Mouse (Mus musculus): ENCODE data around the gene 4930519P11Rik. TPM values are rescaled to one million over a fixed set of nuclear protein-coding genes. Genes with fewer than 3 reads are reported as not detected.

Gene 4930519P11Rik
- polyA plus RNA-seq, 1 experiment from 2014 or later: not detected

DNA sequence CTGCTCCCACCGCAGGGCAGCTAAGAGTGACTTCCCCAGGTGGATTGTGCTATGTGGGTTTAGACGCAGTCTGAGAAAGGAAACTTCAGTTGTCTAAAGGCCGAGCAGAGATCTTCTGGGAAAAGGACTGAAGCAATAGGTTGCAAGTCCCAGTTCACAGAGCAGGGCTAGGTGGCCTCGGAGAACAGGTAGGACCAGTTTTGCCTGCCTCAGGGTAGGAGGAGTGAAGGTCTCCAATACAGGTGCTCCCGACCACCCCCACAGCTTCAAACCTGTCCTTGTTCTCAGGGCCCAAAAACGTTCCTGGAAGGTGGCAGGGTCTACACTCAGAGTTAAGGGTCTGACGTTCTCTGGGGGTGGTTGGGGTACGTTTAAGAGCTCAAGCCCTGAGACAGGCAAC is 38.1 kb upstream of the 4930519P11Rik start, which contains the start of gene Chmp4b:
TSS of gene Chmp4b (plus strand) at position 343 of the 400 bp plus-strand sequence.
- no peak; the same call in 1 of the 2 replicates for ATAC-seq (replicated peaks; ENCODE audit: insufficient number of reproducible peaks, low FRiP score, low TSS enrichment, low read depth)

GRCm38 (mm10) chr2:154650404-154650803 is 37.2 kb upstream of the 4930519P11Rik start:
- H3K4me2 ChIP-seq (ENCODE audit: low read depth, low read length): no peak overlapping the region
- H3K36me3 ChIP-seq (replicated peaks; ENCODE audit: control insufficient read depth, insufficient read depth, low read depth, low read length): no peaks in the 10 kb centered on the region
- 88% methylated on average over 3 of the region's 3 CpGs for whole genome bisulfite sequencing
- no peak for DNase-seq (ENCODE audit: low spot score)
- no peaks in the 10 kb centered on the region for H3K4me1 ChIP-seq (ENCODE audit: control insufficient read depth, insufficient read depth, low read length)
- H3K9me3 ChIP-seq (replicated peaks; ENCODE audit: control insufficient read depth, low read length): no peaks in the 10 kb centered on the region
- no peak overlapping the region for H3K27ac ChIP-seq (replicated peaks; ENCODE audit: low read depth, low read length)
- no peak overlapping the region for H3K4me3 ChIP-seq (ENCODE audit: low read depth, low read length)
- ATAC-seq (replicated peaks; ENCODE audit: insufficient number of reproducible peaks, low FRiP score, low TSS enrichment, low read depth): no peak
- no peaks in the 10 kb centered on the region for H3K27me3 ChIP-seq (ENCODE audit: control insufficient read depth, insufficient read depth, low read length)
- H3K9ac ChIP-seq (replicated peaks; ENCODE audit: low read length): no peak overlapping the region

More for the DNA sequence above, 38.1 kb upstream of the 4930519P11Rik start, which contains the start of gene Chmp4b:
- 44% methylated on average over 8 of the region's 8 CpGs for WGBS
- DNase-seq (ENCODE audit: low spot score): peak; percentile 60
- Histone ChIP-seq H3K4me2 (ENCODE audit: low read depth, low read length) (no peak within 1 kb of the TSS), H3K4me3 (ENCODE audit: low read depth, low read length) (no peak within 1 kb of the TSS), H3K36me3 (replicated peaks; ENCODE audit: control insufficient read depth, insufficient read depth, low read depth, low read length) (no peaks in the 10 kb centered on the region), H3K9me3 (replicated peaks; ENCODE audit: control insufficient read depth, low read length) (no peaks in the 10 kb centered on the region), H3K4me1 (ENCODE audit: control insufficient read depth, insufficient read depth, low read length) (no peaks in the 10 kb centered on the region), H3K9ac (replicated peaks; ENCODE audit: low read length) (no peak within 1 kb of the TSS), H3K27me3 (ENCODE audit: control insufficient read depth, insufficient read depth, low read length) (no peaks in the 10 kb centered on the region), H3K27ac (replicated peaks; ENCODE audit: low read depth, low read length) (no peak within 1 kb of the TSS)

DNA sequence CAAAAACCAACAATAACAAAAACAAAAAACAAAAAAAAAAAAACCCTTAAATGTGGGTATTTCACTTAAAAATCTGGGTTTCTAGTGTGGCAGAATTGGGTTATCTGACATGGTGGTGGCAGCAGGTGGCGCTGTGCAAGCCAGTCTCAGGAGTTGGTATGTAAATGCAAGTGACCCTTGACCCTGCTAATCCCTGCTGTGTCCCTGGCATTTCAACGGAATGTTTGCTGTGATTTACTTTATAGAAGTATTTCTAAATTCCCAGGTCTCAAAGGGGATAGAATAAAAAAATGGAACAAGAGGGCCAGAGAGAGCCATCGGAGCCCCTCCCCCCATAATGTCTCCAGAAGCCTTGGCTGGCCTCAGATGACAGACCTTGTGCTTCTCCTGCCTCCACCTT is 34.8 kb upstream of the 4930519P11Rik start:
- DNase-seq (ENCODE audit: low spot score) (peak; percentile 61), ATAC-seq (replicated peaks; ENCODE audit: insufficient number of reproducible peaks, low FRiP score, low TSS enrichment, low read depth) (no peak)
- H3K9me3 ChIP-seq (replicated peaks; ENCODE audit: control insufficient read depth, low read length): no peaks in the 10 kb centered on the region
- no peaks in the 10 kb centered on the region for H3K36me3 ChIP-seq (replicated peaks; ENCODE audit: control insufficient read depth, insufficient read depth, low read depth, low read length)
- 18% methylated on average over 3 of the region's 3 CpGs for WGBS
- H3K4me1 ChIP-seq (ENCODE audit: control insufficient read depth, insufficient read depth, low read length): no peaks in the 10 kb centered on the region
- no peak overlapping the region for H3K4me2 ChIP-seq (ENCODE audit: low read depth, low read length)
- H3K27me3 ChIP-seq (ENCODE audit: control insufficient read depth, insufficient read depth, low read length): no peaks in the 10 kb centered on the region
- no peak overlapping the region for H3K9ac ChIP-seq (replicated peaks; ENCODE audit: low read length)
- H3K4me3 ChIP-seq (ENCODE audit: low read depth, low read length): no peak overlapping the region
- no peak overlapping the region for H3K27ac ChIP-seq (replicated peaks; ENCODE audit: low read depth, low read length)

DNA sequence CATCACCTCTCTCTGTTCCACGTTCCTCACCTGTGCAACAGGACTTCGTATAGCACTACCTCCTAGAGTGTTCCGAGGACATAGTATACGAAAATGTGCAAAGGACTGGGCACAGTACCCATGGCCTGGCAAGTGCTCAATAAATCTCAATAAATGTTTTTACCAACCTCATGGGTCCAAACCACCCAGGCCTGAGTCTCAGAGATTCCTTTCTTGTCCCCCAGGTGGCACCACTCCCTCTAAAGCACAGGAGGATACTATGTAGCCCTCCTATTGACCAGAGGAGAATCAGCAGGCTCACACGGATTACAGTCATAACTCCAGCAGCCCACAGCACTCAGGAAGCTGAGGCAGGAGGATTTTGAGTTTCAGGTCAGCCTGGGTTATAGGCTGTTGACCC is 33.4 kb upstream of the 4930519P11Rik start:
- H3K27me3 ChIP-seq (ENCODE audit: control insufficient read depth, insufficient read depth, low read length): no peaks in the 10 kb centered on the region
- no peak overlapping the region for H3K4me3 ChIP-seq (ENCODE audit: low read depth, low read length)
- H3K4me2 ChIP-seq (ENCODE audit: low read depth, low read length): no peak overlapping the region
- H3K9ac ChIP-seq (replicated peaks; ENCODE audit: low read length): no peak overlapping the region
- H3K9me3 ChIP-seq (replicated peaks; ENCODE audit: control insufficient read depth, low read length): no peaks in the 10 kb centered on the region
- no peaks in the 10 kb centered on the region for H3K36me3 ChIP-seq (replicated peaks; ENCODE audit: control insufficient read depth, insufficient read depth, low read depth, low read length)
- no peak overlapping the region for H3K27ac ChIP-seq (replicated peaks; ENCODE audit: low read depth, low read length)
- 78% methylated on average over 5 of the region's 5 CpGs for WGBS
- no peaks in the 10 kb centered on the region for H3K4me1 ChIP-seq (ENCODE audit: control insufficient read depth, insufficient read depth, low read length)
- no peak for DNase-seq (ENCODE audit: low spot score)
- ATAC-seq (replicated peaks; ENCODE audit: insufficient number of reproducible peaks, low FRiP score, low TSS enrichment, low read depth): no peak

DNA sequence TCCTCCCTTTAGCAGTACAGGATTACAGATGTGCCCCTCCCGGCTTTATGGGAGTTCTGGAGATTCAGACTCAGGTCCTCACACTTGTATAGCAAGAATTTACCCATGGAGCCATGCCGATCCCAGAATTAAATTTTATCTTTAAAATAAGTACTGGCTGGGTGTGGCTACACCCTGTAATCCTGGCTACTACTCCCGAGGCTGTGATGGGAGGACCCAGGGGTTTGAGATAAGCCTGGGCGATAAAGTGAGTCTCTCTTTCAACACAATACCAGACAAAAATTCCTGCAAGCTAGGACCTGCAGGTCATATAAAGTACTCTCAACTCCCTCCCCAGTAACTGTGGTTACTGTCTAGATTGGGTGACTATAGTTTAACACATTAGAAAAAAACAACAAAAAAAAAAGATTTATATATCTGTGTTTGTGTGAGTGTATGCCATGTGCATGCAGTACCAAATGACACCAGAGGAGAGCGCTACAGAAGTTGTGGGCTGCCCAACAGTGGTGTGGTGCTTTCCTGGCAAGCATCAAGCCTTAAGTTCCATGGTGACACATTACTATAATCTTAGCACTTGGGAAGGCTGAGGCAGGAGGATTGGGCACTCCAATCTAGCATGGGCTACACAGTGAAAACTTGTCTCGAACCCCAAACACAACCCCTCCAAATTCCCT is 29.6 kb upstream of the 4930519P11Rik start:
- Histone ChIP-seq H3K4me3 (ENCODE audit: low read depth, low read length) (no peak overlapping the region), H3K27me3 (ENCODE audit: control insufficient read depth, insufficient read depth, low read length) (no peaks in the 10 kb centered on the region), H3K27ac (replicated peaks; ENCODE audit: low read depth, low read length) (no peak overlapping the region), H3K9ac (replicated peaks; ENCODE audit: low read length) (no peak overlapping the region), H3K9me3 (replicated peaks; ENCODE audit: control insufficient read depth, low read length) (no peaks in the 10 kb centered on the region), H3K4me2 (ENCODE audit: low read depth, low read length) (no peak overlapping the region), H3K4me1 (ENCODE audit: control insufficient read depth, insufficient read depth, low read length) (no peaks in the 10 kb centered on the region), H3K36me3 (replicated peaks; ENCODE audit: control insufficient read depth, insufficient read depth, low read depth, low read length) (peaks cover 5% of the 10 kb centered on the region)
- DNase-seq (ENCODE audit: low spot score): no peak
- 86% methylated on average over 6 of the region's 6 CpGs for WGBS
- ATAC-seq (replicated peaks; ENCODE audit: insufficient number of reproducible peaks, low FRiP score, low TSS enrichment, low read depth): no peak

DNA sequence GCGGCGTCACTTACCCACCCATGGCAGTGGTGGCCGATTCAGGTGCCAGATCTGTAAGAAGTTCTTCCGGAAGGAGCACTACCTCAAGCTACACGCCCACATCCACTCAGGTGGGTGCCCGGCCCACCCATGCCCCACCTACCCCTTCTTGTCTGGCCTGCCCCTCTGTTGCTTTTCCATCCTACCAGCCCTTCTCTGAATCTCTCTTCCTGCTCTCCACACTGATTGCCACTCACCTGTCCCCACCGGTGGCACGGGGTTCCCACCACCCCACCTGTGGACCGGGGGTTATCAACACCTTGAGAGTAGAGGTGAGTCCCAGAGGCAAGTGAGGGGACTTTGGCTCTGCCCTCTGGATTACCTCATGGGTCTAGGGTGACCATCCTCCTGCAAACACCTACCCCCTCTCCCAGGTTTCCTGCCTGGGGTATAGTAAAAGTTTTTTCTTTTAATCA is 28.8 kb upstream of the 4930519P11Rik start:
- ATAC-seq (replicated peaks; ENCODE audit: insufficient number of reproducible peaks, low FRiP score, low TSS enrichment, low read depth): no peak
- Histone ChIP-seq H3K4me3 (ENCODE audit: low read depth, low read length) (no peak overlapping the region), H3K4me1 (ENCODE audit: control insufficient read depth, insufficient read depth, low read length) (no peaks in the 10 kb centered on the region), H3K4me2 (ENCODE audit: low read depth, low read length) (no peak overlapping the region), H3K27ac (replicated peaks; ENCODE audit: low read depth, low read length) (no peak overlapping the region), H3K9me3 (replicated peaks; ENCODE audit: control insufficient read depth, low read length) (no peaks in the 10 kb centered on the region), H3K9ac (replicated peaks; ENCODE audit: low read length) (no peak overlapping the region), H3K36me3 (replicated peaks; ENCODE audit: control insufficient read depth, insufficient read depth, low read depth, low read length) (peaks cover 5% of the 10 kb centered on the region), H3K27me3 (ENCODE audit: control insufficient read depth, insufficient read depth, low read length) (no peaks in the 10 kb centered on the region)
- WGBS: 96% methylated on average over 9 of the region's 9 CpGs
- no peak for DNase-seq (ENCODE audit: low spot score)

DNA sequence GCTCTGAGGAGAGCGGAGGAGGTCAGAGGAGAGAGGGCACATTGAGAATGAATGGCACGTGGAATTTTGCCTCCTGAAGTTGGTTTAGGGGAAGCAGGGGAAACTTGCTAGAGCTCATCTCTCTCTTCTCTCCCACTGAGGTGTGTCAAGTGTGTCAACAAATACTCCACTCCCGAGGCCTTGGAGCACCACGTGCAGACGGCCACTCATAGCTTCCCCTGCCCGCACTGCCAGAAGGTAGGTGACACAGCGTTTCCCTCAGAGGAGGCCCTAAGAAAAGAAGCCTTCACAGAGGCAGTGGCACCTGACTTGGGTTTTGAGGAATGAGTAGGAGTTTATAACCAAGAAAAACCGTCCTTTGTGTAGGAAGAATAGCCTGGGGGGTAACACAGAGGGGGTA is 27.9 kb upstream of the 4930519P11Rik start:
- H3K27me3 ChIP-seq (ENCODE audit: control insufficient read depth, insufficient read depth, low read length): no peaks in the 10 kb centered on the region
- no peaks in the 10 kb centered on the region for H3K9me3 ChIP-seq (replicated peaks; ENCODE audit: control insufficient read depth, low read length)
- H3K36me3 ChIP-seq (replicated peaks; ENCODE audit: control insufficient read depth, insufficient read depth, low read depth, low read length): peaks cover 5% of the 10 kb centered on the region
- H3K4me2 ChIP-seq (ENCODE audit: low read depth, low read length): no peak overlapping the region
- ATAC-seq (replicated peaks; ENCODE audit: insufficient number of reproducible peaks, low FRiP score, low TSS enrichment, low read depth) (no peak), DNase-seq (ENCODE audit: low spot score) (no peak)
- no peaks in the 10 kb centered on the region for H3K4me1 ChIP-seq (ENCODE audit: control insufficient read depth, insufficient read depth, low read length)
- 64% methylated on average over 8 of the region's 8 CpGs for WGBS
- no peak overlapping the region for H3K9ac ChIP-seq (replicated peaks; ENCODE audit: low read length)
- H3K27ac ChIP-seq (replicated peaks; ENCODE audit: low read depth, low read length): no peak overlapping the region
- H3K4me3 ChIP-seq (ENCODE audit: low read depth, low read length): no peak overlapping the region

GRCm38 (mm10) chr2:154639115-154639514 is 25.9 kb upstream of the 4930519P11Rik start:
- ATAC-seq (replicated peaks; ENCODE audit: insufficient number of reproducible peaks, low FRiP score, low TSS enrichment, low read depth) (no peak), DNase-seq (ENCODE audit: low spot score) (no peak)
- H3K4me1 ChIP-seq (ENCODE audit: control insufficient read depth, insufficient read depth, low read length): no peaks in the 10 kb centered on the region
- H3K36me3 ChIP-seq (replicated peaks; ENCODE audit: control insufficient read depth, insufficient read depth, low read depth, low read length): peaks cover 5% of the 10 kb centered on the region
- no peak overlapping the region for H3K9ac ChIP-seq (replicated peaks; ENCODE audit: low read length)
- WGBS: 94% methylated on average over 4 of the region's 4 CpGs
- H3K4me3 ChIP-seq (ENCODE audit: low read depth, low read length): no peak overlapping the region
- H3K9me3 ChIP-seq (replicated peaks; ENCODE audit: control insufficient read depth, low read length): no peaks in the 10 kb centered on the region
- no peak overlapping the region for H3K4me2 ChIP-seq (ENCODE audit: low read depth, low read length)
- no peak overlapping the region for H3K27ac ChIP-seq (replicated peaks; ENCODE audit: low read depth, low read length)
- H3K27me3 ChIP-seq (ENCODE audit: control insufficient read depth, insufficient read depth, low read length): no peaks in the 10 kb centered on the region

Measured in embryonic facial prominence, embryonic 11.5 days (tissue).